Mouse (Mus musculus) CH12.LX (cell line): Measurements from ENCODE around the gene Gja5.

ENCODE experiments used
- CHD1 ChIP-seq: IDR thresholded peaks from 2 replicates; pipeline ENCODE4 v1.6.1; 2012; ENCODE audit warnings: low read depth, low read length, improper control_type of control experiment, inconsistent platforms
- CHD2 ChIP-seq: IDR thresholded peaks from 2 replicates; pipeline ENCODE4 v1.6.1; 2011; ENCODE audit warnings: low read length, improper control_type of control experiment
- CTCF ChIP-seq, 2 experiments: IDR thresholded peaks in 1 of 2; conservative IDR thresholded peaks in 1 of 2; 2 replicates each; pipeline ENCODE4 v1.5.1; 2011 to 2012; ENCODE audit warnings: low read depth in 2 of 2, low read length in 2 of 2, improper control_type of control experiment in 1 of 2, inconsistent platforms in 1 of 2, mild to moderate bottlenecking in 1 of 2, moderate library complexity in 1 of 2
- E2F4 ChIP-seq: IDR thresholded peaks from 2 replicates; pipeline ENCODE4 v1.6.1; 2011; ENCODE audit warnings: low read depth, low read length, improper control_type of control experiment; ENCODE audit not compliant: insufficient replicate concordance
- ELF1 ChIP-seq: IDR thresholded peaks from 2 replicates; pipeline ENCODE4 v1.6.1; 2014; ENCODE audit warnings: low read depth, mild to moderate bottlenecking, inconsistent platforms, low read length, improper control_type of control experiment
- EP300 ChIP-seq: IDR thresholded peaks from 2 replicates; pipeline ENCODE4 v1.6.1; 2011; ENCODE audit warnings: low read length, improper control_type of control experiment
- NELFE ChIP-seq: IDR thresholded peaks from 2 replicates; pipeline ENCODE4 v1.6.1; 2011; ENCODE audit warnings: low read depth, low read length, improper control_type of control experiment
- POLR2A ChIP-seq: IDR thresholded peaks from 2 replicates; pipeline ENCODE4 v1.6.1; 2011; ENCODE audit warnings: low read depth, mild to moderate bottlenecking, improper control_type of control experiment, low read length
- RAD21 ChIP-seq: IDR thresholded peaks from 2 replicates; pipeline ENCODE4 v1.6.1; 2011; ENCODE audit warnings: low read depth, mild to moderate bottlenecking, low read length, improper control_type of control experiment, moderate library complexity
- TBP ChIP-seq: conservative IDR thresholded peaks from 2 replicates; pipeline ENCODE4 v1.6.1; 2011; ENCODE audit warnings: low read depth, low read length, improper control_type of control experiment
- TCF12 ChIP-seq: IDR thresholded peaks from 2 replicates; pipeline ENCODE4 v1.6.1; 2014; ENCODE audit warnings: low read depth, mild to moderate bottlenecking, inconsistent platforms, low read length, improper control_type of control experiment
- UBTF ChIP-seq: IDR thresholded peaks from 2 replicates; pipeline ENCODE4 v1.6.1; 2012; ENCODE audit warnings: low read depth, mild to moderate bottlenecking, inconsistent platforms, low read length, improper control_type of control experiment, moderate library complexity
- ZC3H11A ChIP-seq: IDR thresholded peaks from 2 replicates; pipeline ENCODE4 v1.6.1; 2012; ENCODE audit warnings: low read depth, mild to moderate bottlenecking, inconsistent platforms, low read length, improper control_type of control experiment
- ZKSCAN1 ChIP-seq: IDR thresholded peaks from 2 replicates; pipeline ENCODE4 v1.6.1; 2012; ENCODE audit warnings: low read depth, inconsistent platforms, low read length, improper control_type of control experiment, borderline replicate concordance

- TF ChIP-seq RAD21 (no peak), CTCF (conservative IDR thresholded peaks at IDR 0.05 in 1 of 2, IDR thresholded peaks at IDR 0.05 in 1 of 2; ENCODE audit: low read depth in 2 of 2, low read length in 2 of 2) (no peak), ZKSCAN1 (no peak), CHD1 (no peak), TCF12 (no peak), POLR2A (no peak), E2F4 (no peak), ELF1 (no peak), UBTF (no peak), NELFE (no peak), EP300 (no peak), TBP (no peak), CHD2 (no peak), ZC3H11A (no peak)
These were observed 74.0 kb downstream of the Gja5 start for GRCm38 (mm10) chr3:96978469-96978868.
